Mouse (Mus musculus): ENCODE data around the gene Ifit3b. TPM values are rescaled to one million over a fixed set of nuclear protein-coding genes. Genes with fewer than 3 reads are reported as not detected.
"Not testable (repeated sequence)": the region's sequence is repeated elsewhere in the genome, so short reads cannot be mapped to it uniquely, and the experiment has no call there.

Ifit3b gene
- polyA plus RNA-seq, 1 experiment from 2014 or later, result 0.54 TPM

- H3K27me3 ChIP-seq (ENCODE audit: control insufficient read depth, insufficient read depth, low read length); H3K9me3 ChIP-seq (ENCODE audit: control insufficient read depth, low read length); ATAC-seq (ENCODE audit: insufficient number of reproducible peaks, insufficient read depth, low FRiP score, low read depth); H3K9ac ChIP-seq (ENCODE audit: low read length); H3K4me2 ChIP-seq (ENCODE audit: low read length); H3K36me3 ChIP-seq (ENCODE audit: control insufficient read depth, insufficient read depth, low read length); H3K27ac ChIP-seq (replicated peaks in 1 of 2; ENCODE audit: control insufficient read depth in 1 of 2, insufficient read depth in 1 of 2, low read depth in 2 of 2, low read length in 2 of 2); H3K4me3 ChIP-seq (ENCODE audit: control insufficient read depth in 1 of 2, insufficient read depth in 1 of 2, low read depth in 1 of 2, low read length in 2 of 2): not testable (repeated sequence)
- H3K4me1 ChIP-seq (ENCODE audit: control insufficient read depth in 2 of 2, insufficient read depth in 2 of 2, low read length in 2 of 2), result peaks cover 5 to 12% of the 10 kb centered on the region in 2 experiments; a peak in 2 of 4 replicates
- WGBS, result 80% methylated on average over 3 of the region's 3 CpGs
Observed at GRCm38 (mm10) chr19:34594523-34594922, 13.2 kb upstream of the Ifit3b start.

GRCm38 (mm10) chr19:34596811-34597210 lies 11.0 kb upstream of the Ifit3b start:
- H3K9ac ChIP-seq (ENCODE audit: low read length), result no peak overlapping the region
- no peak for ATAC-seq (ENCODE audit: insufficient number of reproducible peaks, insufficient read depth, low FRiP score, low read depth)
- H3K27me3 ChIP-seq (ENCODE audit: control insufficient read depth, insufficient read depth, low read length), result no peaks in the 10 kb centered on the region
- H3K36me3 ChIP-seq (ENCODE audit: control insufficient read depth, insufficient read depth, low read length), result no peaks in the 10 kb centered on the region
- no peak overlapping the region for H3K27ac ChIP-seq (replicated peaks in 1 of 2; ENCODE audit: control insufficient read depth in 1 of 2, insufficient read depth in 1 of 2, low read depth in 2 of 2, low read length in 2 of 2)
- no peaks in the 10 kb centered on the region for H3K9me3 ChIP-seq (ENCODE audit: control insufficient read depth, low read length)
- no peak overlapping the region for H3K4me2 ChIP-seq (ENCODE audit: low read length)
- H3K4me3 ChIP-seq (ENCODE audit: control insufficient read depth in 1 of 2, insufficient read depth in 1 of 2, low read depth in 1 of 2, low read length in 2 of 2), result no peak overlapping the region
- H3K4me1 ChIP-seq (ENCODE audit: control insufficient read depth in 2 of 2, insufficient read depth in 2 of 2, low read length in 2 of 2), result peaks cover 5 to 12% of the 10 kb centered on the region in 2 experiments; a peak in 2 of 4 replicates

GRCm38 (mm10) chr19:34598341-34598740 lies 9.4 kb upstream of the Ifit3b start:
- ATAC-seq (ENCODE audit: insufficient number of reproducible peaks, insufficient read depth, low FRiP score, low read depth), result peak; percentile 19; the same call in 1 of the 2 replicates
- H3K4me2 ChIP-seq (ENCODE audit: low read length), result no peak overlapping the region
- WGBS, result 64% methylated on average over 2 of the region's 2 CpGs
- no peaks in the 10 kb centered on the region for H3K36me3 ChIP-seq (ENCODE audit: control insufficient read depth, insufficient read depth, low read length)
- H3K27ac ChIP-seq (replicated peaks in 1 of 2; ENCODE audit: control insufficient read depth in 1 of 2, insufficient read depth in 1 of 2, low read depth in 2 of 2, low read length in 2 of 2), result no peak overlapping the region
- no peaks in the 10 kb centered on the region for H3K9me3 ChIP-seq (ENCODE audit: control insufficient read depth, low read length)
- H3K4me1 ChIP-seq (ENCODE audit: control insufficient read depth in 2 of 2, insufficient read depth in 2 of 2, low read length in 2 of 2), result peaks cover 5 to 12% of the 10 kb centered on the region in 2 experiments; a peak in 2 of 4 replicates
- H3K27me3 ChIP-seq (ENCODE audit: control insufficient read depth, insufficient read depth, low read length), result no peaks in the 10 kb centered on the region
- H3K9ac ChIP-seq (ENCODE audit: low read length), result no peak overlapping the region
- no peak overlapping the region for H3K4me3 ChIP-seq (ENCODE audit: control insufficient read depth in 1 of 2, insufficient read depth in 1 of 2, low read depth in 1 of 2, low read length in 2 of 2)

- H3K27me3 ChIP-seq (ENCODE audit: control insufficient read depth, insufficient read depth, low read length); ATAC-seq (ENCODE audit: insufficient number of reproducible peaks, insufficient read depth, low FRiP score, low read depth); H3K9ac ChIP-seq (ENCODE audit: low read length); H3K4me3 ChIP-seq (ENCODE audit: control insufficient read depth in 1 of 2, insufficient read depth in 1 of 2, low read depth in 1 of 2, low read length in 2 of 2); H3K36me3 ChIP-seq (ENCODE audit: control insufficient read depth, insufficient read depth, low read length); H3K4me2 ChIP-seq (ENCODE audit: low read length); H3K27ac ChIP-seq (replicated peaks in 1 of 2; ENCODE audit: control insufficient read depth in 1 of 2, insufficient read depth in 1 of 2, low read depth in 2 of 2, low read length in 2 of 2); H3K9me3 ChIP-seq (ENCODE audit: control insufficient read depth, low read length): not testable (repeated sequence)
- peaks cover 5 to 12% of the 10 kb centered on the region in 2 experiments; a peak in 2 of 4 replicates for H3K4me1 ChIP-seq (ENCODE audit: control insufficient read depth in 2 of 2, insufficient read depth in 2 of 2, low read length in 2 of 2)
Observed at GRCm38 (mm10) chr19:34599250-34599649, 8.5 kb upstream of the Ifit3b start.

- H3K4me2 ChIP-seq (ENCODE audit: low read length); H3K36me3 ChIP-seq (ENCODE audit: control insufficient read depth, insufficient read depth, low read length); H3K9ac ChIP-seq (ENCODE audit: low read length); H3K9me3 ChIP-seq (ENCODE audit: control insufficient read depth, low read length); ATAC-seq (ENCODE audit: insufficient number of reproducible peaks, insufficient read depth, low FRiP score, low read depth); H3K27ac ChIP-seq (replicated peaks in 1 of 2; ENCODE audit: control insufficient read depth in 1 of 2, insufficient read depth in 1 of 2, low read depth in 2 of 2, low read length in 2 of 2); H3K27me3 ChIP-seq (ENCODE audit: control insufficient read depth, insufficient read depth, low read length); H3K4me3 ChIP-seq (ENCODE audit: control insufficient read depth in 1 of 2, insufficient read depth in 1 of 2, low read depth in 1 of 2, low read length in 2 of 2): not testable (repeated sequence)
- 50% methylated on average over 1 of the region's 1 CpGs for WGBS
- peaks cover 5 to 11% of the 10 kb centered on the region in 2 experiments; a peak in 2 of 4 replicates for H3K4me1 ChIP-seq (ENCODE audit: control insufficient read depth in 2 of 2, insufficient read depth in 2 of 2, low read length in 2 of 2)
Observed at GRCm38 (mm10) chr19:34601888-34602287, 5.9 kb upstream of the Ifit3b start, which contains the start of gene Ifit1bl1. TSS of gene Ifit1bl1 (minus strand) at chr19:34601956.

GRCm38 (mm10) chr19:34605472-34605871 lies 2.3 kb upstream of the Ifit3b start:
- no peaks in the 10 kb centered on the region for H3K27me3 ChIP-seq (ENCODE audit: control insufficient read depth, insufficient read depth, low read length)
- no peak overlapping the region for H3K4me3 ChIP-seq (ENCODE audit: control insufficient read depth in 1 of 2, insufficient read depth in 1 of 2, low read depth in 1 of 2, low read length in 2 of 2)
- no peak overlapping the region for H3K9ac ChIP-seq (ENCODE audit: low read length)
- H3K4me1 ChIP-seq (ENCODE audit: control insufficient read depth in 2 of 2, insufficient read depth in 2 of 2, low read length in 2 of 2), result no peaks in the 10 kb centered on the region
- H3K9me3 ChIP-seq (ENCODE audit: control insufficient read depth, low read length), result no peaks in the 10 kb centered on the region
- no peak overlapping the region for H3K4me2 ChIP-seq (ENCODE audit: low read length)
- no peak for ATAC-seq (ENCODE audit: insufficient number of reproducible peaks, insufficient read depth, low FRiP score, low read depth)
- 84% methylated on average over 3 of the region's 3 CpGs for WGBS
- no peak overlapping the region for H3K27ac ChIP-seq (replicated peaks in 1 of 2; ENCODE audit: control insufficient read depth in 1 of 2, insufficient read depth in 1 of 2, low read depth in 2 of 2, low read length in 2 of 2)
- H3K36me3 ChIP-seq (ENCODE audit: control insufficient read depth, insufficient read depth, low read length), result no peaks in the 10 kb centered on the region

GRCm38 (mm10) chr19:34610118-34610517 lies 2.3 kb downstream of the Ifit3b start:
- not testable (repeated sequence) for H3K4me1 ChIP-seq (ENCODE audit: control insufficient read depth in 2 of 2, insufficient read depth in 2 of 2, low read length in 2 of 2); H3K27ac ChIP-seq (replicated peaks in 1 of 2; ENCODE audit: control insufficient read depth in 1 of 2, insufficient read depth in 1 of 2, low read depth in 2 of 2, low read length in 2 of 2); H3K4me3 ChIP-seq (ENCODE audit: control insufficient read depth in 1 of 2, insufficient read depth in 1 of 2, low read depth in 1 of 2, low read length in 2 of 2); H3K4me2 ChIP-seq (ENCODE audit: low read length); H3K27me3 ChIP-seq (ENCODE audit: control insufficient read depth, insufficient read depth, low read length); H3K9ac ChIP-seq (ENCODE audit: low read length); ATAC-seq (ENCODE audit: insufficient number of reproducible peaks, insufficient read depth, low FRiP score, low read depth); H3K36me3 ChIP-seq (ENCODE audit: control insufficient read depth, insufficient read depth, low read length); H3K9me3 ChIP-seq (ENCODE audit: control insufficient read depth, low read length)
- WGBS, result 66% methylated on average over 3 of the region's 3 CpGs

GRCm38 (mm10) chr19:34612243-34613001 lies 4.7 kb downstream of the Ifit3b start:
- H3K9me3 ChIP-seq (ENCODE audit: control insufficient read depth, low read length); ATAC-seq (ENCODE audit: insufficient number of reproducible peaks, insufficient read depth, low FRiP score, low read depth); H3K4me2 ChIP-seq (ENCODE audit: low read length); H3K27ac ChIP-seq (replicated peaks in 1 of 2; ENCODE audit: control insufficient read depth in 1 of 2, insufficient read depth in 1 of 2, low read depth in 2 of 2, low read length in 2 of 2); H3K27me3 ChIP-seq (ENCODE audit: control insufficient read depth, insufficient read depth, low read length); H3K9ac ChIP-seq (ENCODE audit: low read length); H3K4me1 ChIP-seq (ENCODE audit: control insufficient read depth in 2 of 2, insufficient read depth in 2 of 2, low read length in 2 of 2); H3K36me3 ChIP-seq (ENCODE audit: control insufficient read depth, insufficient read depth, low read length); H3K4me3 ChIP-seq (ENCODE audit: control insufficient read depth in 1 of 2, insufficient read depth in 1 of 2, low read depth in 1 of 2, low read length in 2 of 2): not testable (repeated sequence)
- WGBS, result 52% methylated on average over 5 of the region's 11 CpGs
